Mouse (Mus musculus) E14TG2a.4 (cell line): ENCODE measurements around the gene Gm9913.
A peak's percentile ranks its signal among the peaks of the same experiment; 100 is the strongest.

Experiments
- H3K27me3 ChIP-seq: 2 replicates; pipeline ENCODE4 v1.6.1; 2014; ENCODE audit warnings: low read length, control low read depth; ENCODE audit not compliant: insufficient read depth
- H3K36me3 ChIP-seq: 2 replicates; pipeline ENCODE4 v1.6.1; 2014; ENCODE audit warnings: low read length, control low read depth; ENCODE audit not compliant: insufficient read depth
- H3K4me1 ChIP-seq: replicated peaks from 2 replicates; pipeline ENCODE4 v1.6.1; 2014; ENCODE audit warnings: low read depth, low read length, control low read depth
- H3K4me3 ChIP-seq: replicated peaks from 2 replicates; pipeline ENCODE4 v1.5.1; 2014; ENCODE audit warnings: mild to moderate bottlenecking, low read length
- H3K9me3 ChIP-seq: 2 replicates; pipeline ENCODE4 v1.6.1; 2014; ENCODE audit warnings: low read length, control low read depth
- CTCF ChIP-seq: conservative IDR thresholded peaks from 2 replicates; pipeline ENCODE4 v1.5.1; 2014; ENCODE audit warnings: low read length
- NANOG ChIP-seq: IDR thresholded peaks from 2 replicates; pipeline ENCODE4 v1.6.1; 2014; ENCODE audit warnings: borderline replicate concordance, low read length, mixed read lengths
- POU5F1 ChIP-seq: IDR thresholded peaks from 2 replicates; pipeline ENCODE4 v1.6.1; 2014; ENCODE audit warnings: low read length, borderline replicate concordance

Gm9913 gene

DNA sequence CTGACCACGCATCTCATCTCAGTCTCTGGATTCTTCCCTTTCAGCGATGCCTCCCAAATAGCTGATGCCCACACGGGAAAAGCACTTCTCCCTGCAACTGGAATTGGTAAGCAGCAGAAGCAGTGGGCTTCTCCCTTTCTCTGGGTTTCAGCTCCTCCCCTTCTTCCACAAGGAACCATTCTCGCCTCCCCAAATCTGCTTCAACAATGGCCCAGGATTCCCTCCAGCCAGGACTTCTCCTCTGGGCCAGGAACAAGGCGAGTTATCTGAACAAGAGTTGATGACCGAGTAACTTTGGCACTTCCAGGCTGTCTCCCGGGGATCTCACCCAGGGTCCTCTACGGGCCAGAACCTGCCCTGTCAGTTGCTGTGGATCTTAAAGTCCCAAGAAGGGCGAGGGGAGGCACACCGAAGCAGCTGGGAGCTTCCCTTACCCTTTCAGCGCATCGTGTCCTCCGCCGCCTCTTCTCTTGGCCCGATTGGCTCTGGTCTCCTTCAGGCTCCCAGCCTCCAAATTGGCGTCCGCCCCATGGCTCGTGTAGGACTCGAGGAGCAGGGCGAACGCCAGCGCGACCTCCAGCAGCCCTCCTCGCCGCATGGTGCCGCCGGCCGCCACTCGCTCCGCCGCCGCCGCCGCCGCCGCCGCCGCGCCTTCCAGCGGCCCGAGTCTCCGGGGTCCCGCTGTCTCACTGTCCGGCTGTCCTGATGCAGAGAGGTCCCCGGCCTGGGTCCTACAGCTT, at the start of gene Gm9913:
Gene Gm9913, plus strand, starts transcription at position 84 of the 740 bp plus-strand sequence.
- peak within 1 kb of the TSS; percentile 81 for H3K4me3 ChIP-seq
- H3K4me1 ChIP-seq, result peaks cover 14% of the 10 kb centered on the region
- TF ChIP-seq NANOG (no peak), CTCF (no peak), POU5F1 (no peak)
- H3K9me3 ChIP-seq, result no peaks in the 10 kb centered on the region
- H3K27me3 ChIP-seq, result peaks cover 67% of the 10 kb centered on the region
- no peaks in the 10 kb centered on the region for H3K36me3 ChIP-seq

DNA sequence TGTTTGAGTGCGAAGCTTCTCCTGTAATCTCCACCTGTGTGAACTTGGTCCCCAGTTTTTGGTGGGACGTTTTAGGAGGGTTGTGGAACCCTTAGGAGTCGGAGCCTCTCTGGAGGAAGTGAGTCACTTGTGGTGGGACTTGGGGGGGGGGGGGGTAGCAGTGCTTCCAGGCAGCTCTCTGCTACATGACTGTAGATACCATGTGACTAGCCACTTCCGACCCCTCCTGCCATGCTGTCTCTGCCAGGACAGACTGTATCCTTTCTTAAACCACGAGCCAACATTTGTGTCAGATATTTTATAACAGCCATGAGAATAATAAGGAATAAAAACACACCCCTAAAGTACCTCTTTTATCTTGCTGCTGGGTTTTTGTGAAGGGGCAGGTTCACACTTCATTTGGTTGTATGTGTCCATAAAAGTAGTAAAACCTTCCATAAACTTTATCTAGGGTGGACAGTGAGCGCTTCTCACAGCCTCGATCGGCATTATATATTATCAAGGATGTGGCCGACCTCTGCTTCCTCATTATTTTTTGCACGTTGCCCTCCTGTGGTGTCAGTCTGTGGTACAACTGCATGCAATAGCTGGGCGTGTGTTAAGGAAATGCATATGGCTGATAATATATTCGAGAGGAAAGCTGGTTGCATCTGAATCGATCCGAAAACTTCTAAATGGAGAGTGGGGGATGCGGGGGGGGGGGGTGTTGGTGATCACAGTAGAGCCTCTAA, 48.7 kb upstream of the Gm9913 start:
- Histone ChIP-seq H3K27me3 (no peaks in the 10 kb centered on the region), H3K9me3 (no peaks in the 10 kb centered on the region), H3K36me3 (no peaks in the 10 kb centered on the region), H3K4me3 (no peak overlapping the region), H3K4me1 (no peaks in the 10 kb centered on the region)
- TF ChIP-seq POU5F1 (no peak), CTCF (no peak), NANOG (no peak)

DNA sequence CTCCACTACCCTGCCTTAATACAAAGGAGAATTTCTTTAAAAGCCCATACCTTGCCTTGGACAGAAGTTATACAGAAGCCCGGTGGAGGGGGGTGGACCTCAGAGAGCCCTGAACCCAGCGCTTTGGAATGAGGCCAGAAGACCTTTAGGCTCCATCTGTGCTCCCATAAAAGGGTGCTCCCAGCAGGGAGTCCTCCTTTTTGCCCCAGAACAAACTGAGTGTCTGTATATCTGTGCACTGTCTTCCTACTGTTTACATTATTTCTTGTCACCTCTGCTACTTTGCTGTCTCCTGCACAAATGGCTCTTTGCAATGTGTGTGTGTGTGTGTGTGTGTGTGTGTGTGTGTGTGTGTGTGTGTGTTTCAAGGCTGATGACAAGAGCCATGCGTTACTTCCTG, 45.8 kb upstream of the Gm9913 start:
- Histone ChIP-seq H3K4me3 (no peak overlapping the region), H3K27me3 (no peaks in the 10 kb centered on the region), H3K9me3 (no peaks in the 10 kb centered on the region), H3K4me1 (no peaks in the 10 kb centered on the region), H3K36me3 (no peaks in the 10 kb centered on the region)
- no peak for TF ChIP-seq NANOG
- no peak for TF ChIP-seq CTCF
- no peak for TF ChIP-seq POU5F1

DNA sequence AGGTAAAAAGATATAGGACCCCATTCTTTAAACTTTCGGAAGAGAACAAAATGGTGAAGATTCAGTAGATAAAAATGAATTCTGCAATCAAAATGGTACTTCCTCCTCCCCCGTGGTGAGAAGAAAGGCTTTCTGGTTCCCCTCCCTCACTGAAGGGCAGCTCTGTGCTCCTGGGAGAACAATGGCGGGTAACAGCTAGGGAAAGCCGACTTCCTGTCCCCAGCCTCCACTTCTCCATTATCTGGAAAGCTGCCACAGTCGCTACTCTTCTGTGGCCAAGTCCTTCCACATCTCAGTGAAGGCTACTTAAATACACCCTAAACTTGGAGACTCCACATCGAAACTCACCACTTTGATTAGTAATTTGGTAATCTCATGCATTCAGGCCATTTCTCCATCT, 40.9 kb upstream of the Gm9913 start:
- H3K36me3 ChIP-seq, result no peaks in the 10 kb centered on the region
- no peaks in the 10 kb centered on the region for H3K9me3 ChIP-seq
- H3K4me3 ChIP-seq, result no peak overlapping the region
- no peaks in the 10 kb centered on the region for H3K4me1 ChIP-seq
- TF ChIP-seq POU5F1 (no peak), NANOG (no peak), CTCF (no peak)
- no peaks in the 10 kb centered on the region for H3K27me3 ChIP-seq

DNA sequence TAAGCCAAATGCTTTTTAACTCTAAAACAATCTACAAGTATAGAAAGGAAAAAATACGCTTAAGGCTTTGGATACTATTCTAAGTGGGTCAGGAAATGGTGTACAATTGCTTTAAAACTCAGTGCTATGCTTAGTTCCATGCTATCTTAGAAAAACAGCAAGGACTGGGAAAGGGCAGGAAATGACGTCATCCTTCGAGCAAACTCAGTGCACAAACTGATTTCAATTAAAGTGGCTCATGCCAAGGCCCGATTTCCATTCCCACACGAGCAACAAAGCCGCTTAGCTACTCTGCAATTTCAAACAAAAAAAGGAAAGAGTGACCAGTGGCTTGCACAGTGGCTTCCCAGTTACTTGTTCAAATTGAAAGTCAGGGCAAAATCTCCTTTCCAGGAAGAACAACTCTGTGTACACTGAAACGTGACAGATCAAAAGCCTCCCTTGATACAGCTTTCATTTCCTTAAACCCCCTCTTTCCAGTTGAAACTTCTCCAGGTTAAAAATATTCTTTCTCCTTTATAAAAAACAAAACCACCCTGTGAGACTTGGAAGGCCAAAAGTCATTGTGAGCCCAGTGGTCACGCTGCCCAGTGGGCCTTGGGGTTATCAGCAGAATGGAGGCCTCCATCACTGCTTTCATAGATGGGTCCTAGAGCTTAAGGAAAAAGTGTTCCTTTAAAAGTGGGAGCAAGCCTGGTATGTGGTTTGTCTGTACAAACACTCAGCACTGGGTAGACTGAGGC, 34.2 kb upstream of the Gm9913 start:
- Histone ChIP-seq H3K9me3 (no peaks in the 10 kb centered on the region), H3K4me3 (no peak overlapping the region), H3K4me1 (no peaks in the 10 kb centered on the region), H3K27me3 (no peaks in the 10 kb centered on the region), H3K36me3 (no peaks in the 10 kb centered on the region)
- TF ChIP-seq POU5F1 (no peak), CTCF (no peak), NANOG (no peak)

DNA sequence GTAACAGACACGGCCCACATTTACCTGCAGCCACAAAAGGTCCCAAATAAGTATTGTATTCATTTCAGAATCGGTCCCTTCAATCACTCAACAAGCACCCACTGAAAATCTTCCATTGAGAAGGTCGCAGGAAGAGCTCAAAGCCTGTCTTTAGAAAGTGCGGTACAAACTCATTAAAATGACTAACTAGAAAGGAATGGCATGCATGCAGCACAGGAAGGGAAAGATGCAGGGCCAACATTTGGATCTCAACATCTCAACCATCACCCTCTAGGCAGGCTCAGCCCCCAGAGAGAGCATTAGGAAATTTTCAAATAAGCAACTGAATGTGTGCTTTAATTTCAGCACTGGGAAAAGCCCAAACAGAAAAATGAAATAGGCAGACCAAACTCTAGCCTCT, 33.2 kb upstream of the Gm9913 start:
- H3K4me1 ChIP-seq, result no peaks in the 10 kb centered on the region
- TF ChIP-seq POU5F1, result no peak
- TF ChIP-seq NANOG, result no peak
- no peak for TF ChIP-seq CTCF
- H3K27me3 ChIP-seq, result no peaks in the 10 kb centered on the region
- no peaks in the 10 kb centered on the region for H3K36me3 ChIP-seq
- H3K4me3 ChIP-seq, result no peak overlapping the region
- H3K9me3 ChIP-seq, result no peaks in the 10 kb centered on the region

DNA sequence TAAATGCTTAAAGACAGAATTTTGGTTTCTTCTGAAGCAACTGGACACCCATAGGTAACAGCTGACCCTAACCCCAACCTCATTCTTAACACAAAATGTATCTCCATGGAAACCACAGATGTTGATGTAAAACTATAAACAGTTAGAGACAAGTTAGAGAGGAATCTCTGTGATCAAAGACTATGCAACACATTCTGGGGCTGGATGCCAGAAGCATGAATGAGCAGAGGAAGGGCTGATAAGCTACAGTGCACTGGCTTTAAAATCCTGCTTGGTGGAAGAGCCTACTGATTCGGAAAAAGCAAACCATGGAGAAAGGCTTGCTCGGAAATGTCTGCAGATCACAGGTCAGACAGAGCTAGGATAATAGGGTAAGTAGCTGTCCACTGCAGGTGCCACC, 31.7 kb upstream of the Gm9913 start:
- Histone ChIP-seq H3K4me3 (no peak overlapping the region), H3K36me3 (no peaks in the 10 kb centered on the region), H3K9me3 (no peaks in the 10 kb centered on the region), H3K27me3 (no peaks in the 10 kb centered on the region), H3K4me1 (no peaks in the 10 kb centered on the region)
- TF ChIP-seq CTCF, result no peak
- TF ChIP-seq POU5F1, result no peak
- TF ChIP-seq NANOG, result no peak

DNA sequence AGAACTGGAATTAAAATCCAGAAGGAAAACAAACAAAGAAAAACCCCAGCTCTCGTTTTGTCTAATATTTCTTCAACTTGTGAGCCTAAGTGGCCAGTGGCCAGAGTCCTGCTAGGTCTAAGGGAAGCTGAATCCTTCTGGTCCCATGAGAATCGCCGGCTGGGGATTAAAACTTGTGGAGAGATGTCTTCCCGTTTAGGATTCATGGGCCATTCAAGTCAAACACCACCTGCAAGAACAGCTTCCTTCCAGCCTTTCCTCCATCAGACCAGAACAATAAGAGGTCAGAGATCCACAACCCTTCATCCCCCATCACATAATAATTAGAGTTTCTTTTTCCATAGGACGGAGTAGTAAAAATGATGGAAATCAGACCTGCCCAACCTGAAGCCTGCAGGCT, 30.2 kb upstream of the Gm9913 start:
- no peak for TF ChIP-seq CTCF
- no peak for TF ChIP-seq POU5F1
- TF ChIP-seq NANOG, result no peak
- Histone ChIP-seq H3K27me3 (no peaks in the 10 kb centered on the region), H3K4me1 (no peaks in the 10 kb centered on the region), H3K9me3 (no peaks in the 10 kb centered on the region), H3K4me3 (no peak overlapping the region), H3K36me3 (no peaks in the 10 kb centered on the region)
